Mouse (Mus musculus): ENCODE data around the gene A930009A15Rik. TPM values are rescaled to one million over a fixed set of nuclear protein-coding genes. Genes with fewer than 3 reads are reported as not detected.

Gene A930009A15Rik
- total RNA-seq, 2 experiments from 2014 or later = not detected

Other genes starting within 250 kb of the A930009A15Rik start
- gene Tmem19, start 207.5 kb upstream of the A930009A15Rik start, total RNA-seq (2021) = 10 to 100 TPM; 16.0 to 20.7 TPM
- gene Thap2, start 185.5 kb upstream of the A930009A15Rik start, total RNA-seq (2021) = 1 to 10 TPM; 6.5 to 8.2 TPM
- gene Zfc3h1, start 185.0 kb upstream of the A930009A15Rik start, total RNA-seq (2021) = 10 to 100 TPM; 23.4 to 24.5 TPM
- under 1 TPM; 0.10 to 0.42 TPM for gene Lgr5, start 17.8 kb downstream of the A930009A15Rik start, total RNA-seq (2021)
- 1 to 10 TPM; 2.6 to 3.4 TPM for gene Tspan8, start 246.8 kb downstream of the A930009A15Rik start, total RNA-seq (2021)